Mouse (Mus musculus) embryonic facial prominence, embryonic 15.5 days (tissue): ENCODE results near the gene A230072I06Rik. TPM values are rescaled to one million over a fixed set of nuclear protein-coding genes. Genes with fewer than 3 reads are reported as not detected.
A peak's percentile ranks its signal among the peaks of the same experiment; 100 is the strongest.

Source experiments
- ATAC-seq: fragments of 200-750 bp; cut with Nextera tagmentation; 2 replicates; pipeline ENCODE4 v1.8.0; 2017; ENCODE audit warnings: low read depth, moderate TSS enrichment; ENCODE audit not compliant: insufficient number of reproducible peaks, low FRiP score, low TSS enrichment
- H3K27ac ChIP-seq: fragments of 300-500 bp; sonication (generic); replicated peaks from 2 replicates; pipeline ENCODE4 v1.5.1; 2015; ENCODE audit warnings: mild to moderate bottlenecking, inconsistent platforms
- H3K27me3 ChIP-seq: fragments of 300-500 bp; sonication (generic); 2 replicates; pipeline ENCODE4 v1.6.1; 2015; ENCODE audit warnings: inconsistent platforms
- H3K36me3 ChIP-seq: fragments of 300-500 bp; sonication (generic); 2 replicates; pipeline ENCODE4 v1.6.1; 2015; ENCODE audit warnings: mild to moderate bottlenecking, inconsistent platforms
- H3K4me1 ChIP-seq: fragments of 300-500 bp; sonication (generic); 2 replicates; pipeline ENCODE4 v1.6.1; 2015; ENCODE audit warnings: inconsistent platforms
- H3K4me2 ChIP-seq: fragments of 300-500 bp; sonication (generic); replicated peaks from 2 replicates; pipeline ENCODE4 v1.6.1; 2015; ENCODE audit warnings: mild to moderate bottlenecking, inconsistent platforms
- H3K4me3 ChIP-seq: fragments of 300-500 bp; sonication (generic); replicated peaks from 2 replicates; pipeline ENCODE4 v1.5.1; 2015; ENCODE audit warnings: mild to moderate bottlenecking, inconsistent platforms
- H3K9ac ChIP-seq: fragments of 300-500 bp; sonication (generic); 2 replicates; pipeline ENCODE4 v1.6.1; 2015; ENCODE audit warnings: inconsistent platforms
- H3K9me3 ChIP-seq: fragments of 300-500 bp; sonication (generic); replicated peaks from 2 replicates; pipeline ENCODE4 v1.6.1; 2016; ENCODE audit warnings: inconsistent platforms
- WGBS: fragments of 180-500 bp; shearing (Covaris S2); methylation state at CpG from one replicate; pipeline ENCODE4 v1.1.7; 2015; 5-methylcytosine and 5-hydroxymethylcytosine counted together
- polyA plus RNA-seq: library from polyadenylated mRNA; unstranded; fragments of >200 nt; fragmentation: Nextera tagmentation; extraction: Ambion mirVana; gene quantifications from 2 replicates; pipeline ENCODE4 v1.2.1, GENCODE M21; 2015

A230072I06Rik gene
- polyA plus RNA-seq, 1 experiment from 2014 or later: not detected

DNA sequence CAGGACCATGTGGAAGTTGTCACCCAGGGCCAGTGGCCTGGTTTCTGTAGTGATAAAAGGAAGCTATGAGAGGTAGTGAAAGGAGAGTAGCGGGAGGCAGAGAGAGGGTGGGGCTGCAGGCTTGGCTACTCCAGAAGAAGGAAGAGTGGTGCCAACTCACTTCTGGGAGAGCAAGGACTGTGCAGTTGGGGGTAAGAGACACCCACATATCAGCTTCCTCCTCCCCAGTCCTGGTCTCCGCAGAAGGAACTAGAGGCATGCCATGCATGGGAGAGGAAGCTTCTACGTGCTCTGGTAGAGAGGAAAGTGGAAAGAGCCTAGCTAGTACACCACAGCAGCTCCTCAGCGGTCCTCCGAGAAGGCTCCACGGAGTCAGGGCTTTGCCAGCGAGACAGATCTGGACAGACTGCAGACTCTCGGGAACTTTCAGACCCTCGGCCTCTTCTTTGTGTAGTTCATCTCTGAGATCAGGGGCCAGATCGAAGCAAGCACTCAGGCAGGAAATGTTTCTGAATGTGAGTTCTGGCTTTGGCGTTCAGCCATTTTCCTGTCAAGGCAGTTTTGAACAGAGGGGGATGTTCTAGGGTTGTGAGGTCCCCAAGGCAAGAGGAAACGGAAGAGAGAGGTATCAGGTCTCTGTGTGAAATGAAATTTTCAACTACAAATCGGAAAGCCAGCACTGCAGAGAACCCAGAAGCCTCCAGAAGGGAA lies 1.0 kb downstream of the A230072I06Rik start:
- H3K36me3 ChIP-seq: no peaks in the 10 kb centered on the region
- H3K4me2 ChIP-seq: no peak overlapping the region
- no peak overlapping the region for H3K9ac ChIP-seq
- H3K27ac ChIP-seq: 0 out of 2 replicates have a peak overlapping the region, but pooled peaks have one; percentile 28
- peaks cover 15% of the 10 kb centered on the region; the same call in 1 of the 2 replicates for H3K27me3 ChIP-seq
- H3K9me3 ChIP-seq: no peaks in the 10 kb centered on the region
- no peak overlapping the region for H3K4me3 ChIP-seq
- peaks cover 20% of the 10 kb centered on the region for H3K4me1 ChIP-seq
- WGBS: 54% methylated on average over 13 of the region's 13 CpGs
- ATAC-seq: no peak

DNA sequence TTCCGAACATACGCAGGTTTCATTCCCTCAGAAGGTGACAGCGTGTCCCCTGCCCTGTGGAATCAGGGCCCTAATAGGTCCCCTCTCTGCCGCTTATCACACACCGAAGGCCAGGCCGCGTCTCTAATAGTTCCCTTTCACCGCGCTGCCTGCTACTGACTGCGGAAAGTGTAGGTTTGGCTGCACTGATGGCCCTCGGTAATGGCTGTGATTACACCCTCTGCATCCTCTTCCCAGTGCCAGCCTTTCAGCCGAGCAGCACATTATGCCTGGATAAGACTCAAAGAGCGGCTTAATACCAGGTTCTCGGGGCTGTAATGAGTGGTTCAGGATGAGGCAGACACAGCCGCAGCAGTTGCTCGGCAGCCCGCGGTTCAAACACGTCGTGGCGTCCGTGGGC lies 3.5 kb downstream of the A230072I06Rik start:
- no peak for ATAC-seq
- H3K4me3 ChIP-seq: no peak overlapping the region
- 68% methylated on average over 22 of the region's 22 CpGs for WGBS

DNA sequence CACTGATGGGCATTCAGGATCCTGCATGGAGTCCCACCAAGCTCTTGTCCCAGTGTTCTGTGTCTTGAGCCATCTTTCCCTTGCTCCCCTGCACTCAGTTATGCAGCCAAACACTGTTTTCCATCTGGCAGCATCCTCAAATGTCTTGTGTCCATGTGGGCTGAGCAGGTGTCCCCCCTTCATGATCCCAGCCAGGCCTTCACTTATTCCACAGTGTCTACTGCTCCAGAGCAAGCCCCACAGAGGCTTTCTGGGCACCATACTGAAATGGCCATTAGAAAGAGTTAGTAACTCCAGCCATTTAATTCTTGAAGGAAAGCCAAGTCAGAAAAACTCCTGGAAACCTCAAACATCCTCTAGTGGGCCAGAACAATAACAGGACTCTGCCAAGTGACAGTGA lies 11.9 kb downstream of the A230072I06Rik start:
- Histone ChIP-seq H3K4me2 (no peak overlapping the region), H3K36me3 (no peaks in the 10 kb centered on the region), H3K4me1 (no peaks in the 10 kb centered on the region), H3K4me3 (no peak overlapping the region), H3K27ac (no peak overlapping the region), H3K9me3 (no peaks in the 10 kb centered on the region), H3K9ac (no peak overlapping the region), H3K27me3 (peaks cover 6% of the 10 kb centered on the region; the same call in 1 of the 2 replicates)
- no peak for ATAC-seq

More for the DNA sequence above, 3.5 kb downstream of the A230072I06Rik start:
- peaks cover 20% of the 10 kb centered on the region for H3K4me1 ChIP-seq
- H3K9me3 ChIP-seq: no peaks in the 10 kb centered on the region
- no peak overlapping the region for H3K9ac ChIP-seq
- no peaks in the 10 kb centered on the region for H3K36me3 ChIP-seq
- H3K27me3 ChIP-seq: peaks cover 15% of the 10 kb centered on the region; the same call in 1 of the 2 replicates
- no peak overlapping the region for H3K4me2 ChIP-seq
- H3K27ac ChIP-seq: no peak overlapping the region

DNA sequence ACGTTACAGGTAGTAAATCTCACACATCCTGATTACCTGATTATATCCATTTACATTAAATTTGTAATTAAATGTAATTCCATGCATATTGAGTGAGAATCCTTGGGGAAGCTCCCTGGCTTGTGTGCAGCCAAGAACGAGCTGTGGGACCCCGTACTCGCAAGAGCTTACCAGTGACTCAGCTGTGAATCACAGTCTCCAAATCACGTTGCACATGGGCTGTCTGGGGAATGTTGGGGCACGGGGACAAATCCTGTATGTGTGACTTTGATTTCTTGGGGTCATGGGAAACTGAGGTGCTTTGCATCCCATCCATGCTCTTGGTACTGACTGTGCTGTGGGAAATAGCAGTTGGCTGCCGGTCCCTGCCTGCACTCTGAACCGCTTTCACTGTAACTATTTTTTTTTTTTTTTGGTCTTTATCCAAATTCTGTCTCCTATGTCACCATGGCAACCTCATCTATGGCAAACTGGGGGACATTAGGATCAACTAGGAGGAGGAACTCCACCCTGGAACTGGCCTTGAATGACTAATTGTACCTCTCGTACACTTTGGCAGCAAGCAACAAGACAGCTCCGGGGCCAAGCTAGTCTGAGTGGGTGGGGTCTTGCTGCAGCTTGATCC lies 19.8 kb downstream of the A230072I06Rik start:
- WGBS: 76% methylated on average over 10 of the region's 10 CpGs
- Histone ChIP-seq H3K36me3 (no peaks in the 10 kb centered on the region), H3K9me3 (no peaks in the 10 kb centered on the region), H3K4me3 (no peak overlapping the region), H3K27me3 (peaks cover 19% of the 10 kb centered on the region), H3K4me1 (no peaks in the 10 kb centered on the region), H3K27ac (no peak overlapping the region), H3K9ac (no peak overlapping the region), H3K4me2 (no peak overlapping the region)
- no peak for ATAC-seq

DNA sequence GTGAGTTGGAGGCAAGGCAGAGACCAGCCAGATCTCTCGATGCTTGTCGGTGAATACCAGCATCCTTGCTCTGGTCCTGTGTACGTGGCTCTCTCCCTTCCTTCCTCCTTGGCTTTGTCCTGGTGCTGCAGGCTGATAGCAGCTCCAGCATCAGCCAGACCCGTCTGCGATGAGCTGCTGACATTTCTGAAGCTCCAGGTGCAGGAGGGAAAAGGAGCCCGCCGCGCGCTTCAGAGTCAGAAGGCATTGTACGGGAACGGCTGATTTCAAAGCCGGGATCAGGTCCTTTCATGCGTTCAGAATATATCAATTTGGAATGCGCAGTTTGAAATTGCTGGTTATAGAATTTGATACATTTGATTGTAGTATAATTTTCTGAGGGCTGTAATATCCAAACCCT lies 23.4 kb downstream of the A230072I06Rik start:
- Histone ChIP-seq H3K27ac (no peak overlapping the region), H3K36me3 (no peaks in the 10 kb centered on the region), H3K9me3 (no peaks in the 10 kb centered on the region), H3K9ac (no peak overlapping the region), H3K27me3 (peaks cover 20% of the 10 kb centered on the region), H3K4me3 (no peak overlapping the region), H3K4me2 (no peak overlapping the region), H3K4me1 (no peaks in the 10 kb centered on the region)
- 62% methylated on average over 14 of the region's 14 CpGs for WGBS
- ATAC-seq: no peak

DNA sequence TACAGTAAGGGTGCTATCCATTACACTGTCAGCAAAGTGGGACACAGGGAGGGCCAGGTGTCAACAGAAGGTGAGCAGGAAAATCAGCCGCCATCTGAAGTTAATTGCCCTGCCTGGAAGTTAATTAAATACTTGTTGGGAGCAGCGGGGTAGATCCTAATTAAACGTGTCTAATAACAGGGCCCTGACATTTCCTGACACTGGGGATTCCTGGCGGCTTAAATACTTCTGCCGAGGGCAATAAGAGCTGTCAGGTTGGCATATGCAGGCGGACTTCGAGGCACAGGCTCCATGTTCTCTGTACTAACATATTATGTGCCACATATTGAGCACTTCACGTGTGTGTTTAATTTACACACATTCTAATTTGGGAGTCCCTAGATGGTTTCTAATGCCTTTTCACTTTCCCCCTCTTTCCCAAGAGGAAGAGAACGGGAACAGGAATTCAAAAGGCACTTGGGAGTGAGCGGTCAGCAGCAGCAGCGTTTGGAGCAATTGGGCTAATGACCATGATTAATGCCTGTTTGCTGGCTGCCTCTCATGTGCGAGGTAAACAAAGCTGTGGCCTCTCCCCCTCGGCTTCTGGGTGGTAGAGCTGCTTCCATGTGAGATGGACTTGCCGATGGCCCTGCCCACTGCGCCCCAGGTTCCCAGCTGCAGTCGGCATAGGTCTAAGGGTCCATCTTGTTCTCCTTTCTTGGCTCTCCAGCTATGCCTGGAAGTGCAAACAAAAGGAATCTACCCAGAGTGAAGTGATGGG lies 34.5 kb downstream of the A230072I06Rik start:
- no peak overlapping the region for H3K4me2 ChIP-seq
- WGBS: 30% methylated on average over 16 of the region's 16 CpGs

DNA sequence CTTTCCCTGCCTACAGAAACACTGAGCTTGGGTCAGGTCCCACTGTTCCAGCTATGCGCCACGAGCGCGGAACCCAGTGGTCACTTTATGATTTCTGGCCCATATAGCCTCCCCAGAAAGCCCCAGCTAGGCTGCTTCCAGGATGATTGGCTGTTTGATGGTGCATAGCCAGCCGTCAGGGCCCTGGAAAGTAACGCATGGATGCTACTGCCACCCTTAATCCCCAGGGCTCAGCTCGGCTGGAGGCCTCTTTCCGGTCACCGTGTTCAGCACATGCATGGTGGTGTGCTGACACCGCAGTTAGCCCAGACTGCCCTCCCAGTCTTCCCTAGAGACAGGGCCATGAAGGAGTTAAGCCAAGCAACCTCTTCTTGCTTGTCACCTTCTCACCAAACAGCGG lies 35.6 kb downstream of the A230072I06Rik start:
- Histone ChIP-seq H3K27ac (no peak overlapping the region), H3K9ac (no peak overlapping the region), H3K27me3 (peaks cover 38% of the 10 kb centered on the region), H3K4me3 (no peak overlapping the region), H3K36me3 (no peaks in the 10 kb centered on the region), H3K9me3 (no peaks in the 10 kb centered on the region), H3K4me2 (no peak overlapping the region), H3K4me1 (no peaks in the 10 kb centered on the region)
- ATAC-seq: no peak
- WGBS: 62% methylated on average over 11 of the region's 11 CpGs

More for the DNA sequence above, 34.5 kb downstream of the A230072I06Rik start:
- H3K9ac ChIP-seq: no peak overlapping the region
- no peak overlapping the region for H3K4me3 ChIP-seq
- no peaks in the 10 kb centered on the region for H3K4me1 ChIP-seq
- ATAC-seq: no peak
- no peak overlapping the region for H3K27ac ChIP-seq
- no peaks in the 10 kb centered on the region for H3K9me3 ChIP-seq
- H3K27me3 ChIP-seq: peaks cover 38% of the 10 kb centered on the region
- H3K36me3 ChIP-seq: no peaks in the 10 kb centered on the region

DNA sequence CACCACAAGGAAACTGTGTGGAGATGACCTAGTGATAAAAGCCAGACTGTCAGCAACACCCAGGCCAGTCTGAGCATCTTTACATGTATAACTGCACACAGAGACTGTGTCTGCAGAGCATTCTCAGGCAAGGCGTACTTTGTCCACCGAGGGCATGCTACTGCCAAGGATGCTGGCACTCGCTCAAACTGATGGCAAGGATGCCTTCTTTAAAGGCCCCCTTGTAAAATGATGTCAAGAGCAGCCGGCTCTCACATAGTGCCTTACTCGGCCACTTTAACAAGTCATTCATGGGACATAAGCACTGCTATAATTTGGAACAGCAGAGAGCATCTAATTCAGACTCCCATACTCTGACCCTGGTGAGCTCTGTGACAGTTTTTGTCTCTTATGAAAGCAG lies 36.6 kb downstream of the A230072I06Rik start:
- 55% methylated on average over 5 of the region's 5 CpGs for WGBS
- Histone ChIP-seq H3K27me3 (peaks cover 38% of the 10 kb centered on the region), H3K4me1 (0 out of 2 replicates have a peak, but pooled peaks cover 8% of the 10 kb centered on the region), H3K9me3 (no peaks in the 10 kb centered on the region), H3K4me3 (no peak overlapping the region), H3K4me2 (no peak overlapping the region), H3K36me3 (no peaks in the 10 kb centered on the region), H3K27ac (no peak overlapping the region), H3K9ac (no peak overlapping the region)
- ATAC-seq: no peak

DNA sequence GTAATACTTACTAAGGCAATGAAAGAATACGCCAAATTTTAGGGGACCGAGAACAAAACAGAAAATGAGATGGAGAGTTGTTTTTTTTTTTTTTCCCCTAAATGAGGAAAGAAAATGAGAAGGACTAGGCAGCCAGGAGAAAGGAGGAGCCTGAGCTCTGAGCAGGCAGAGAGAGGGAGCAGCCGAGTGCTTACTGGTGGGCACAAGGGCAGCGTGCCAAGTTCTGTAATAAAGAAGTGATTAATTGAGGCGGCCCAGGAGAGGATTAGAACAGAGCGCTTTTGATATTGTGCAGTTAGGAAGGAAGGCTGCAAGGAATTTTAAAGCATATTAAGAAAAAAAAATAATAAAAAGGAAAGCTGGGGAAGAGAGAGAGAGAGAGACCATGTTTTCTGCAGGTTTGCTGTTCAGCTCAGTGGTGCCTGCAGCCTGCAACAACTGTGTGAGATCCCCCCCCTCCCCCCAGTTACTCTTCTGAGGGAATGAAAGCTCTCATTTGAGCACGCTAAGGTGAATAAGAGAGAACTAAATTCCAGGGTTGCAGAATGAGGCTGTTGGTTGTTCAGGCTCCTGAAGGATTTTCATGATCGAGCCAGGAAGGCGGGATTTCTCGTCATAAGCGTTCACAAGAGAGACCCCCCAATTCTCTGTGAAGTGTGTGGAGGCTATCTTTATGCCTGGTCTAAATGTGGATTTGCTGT lies 41.3 kb downstream of the A230072I06Rik start:
- WGBS: 53% methylated on average over 11 of the region's 11 CpGs
- Histone ChIP-seq H3K4me1 (peaks cover 14% of the 10 kb centered on the region; the same call in 1 of the 2 replicates), H3K9ac (no peak overlapping the region), H3K4me3 (no peak overlapping the region), H3K36me3 (no peaks in the 10 kb centered on the region), H3K4me2 (no peak overlapping the region), H3K27ac (no peak overlapping the region), H3K27me3 (peaks cover 47% of the 10 kb centered on the region), H3K9me3 (no peaks in the 10 kb centered on the region)
- no peak for ATAC-seq

DNA sequence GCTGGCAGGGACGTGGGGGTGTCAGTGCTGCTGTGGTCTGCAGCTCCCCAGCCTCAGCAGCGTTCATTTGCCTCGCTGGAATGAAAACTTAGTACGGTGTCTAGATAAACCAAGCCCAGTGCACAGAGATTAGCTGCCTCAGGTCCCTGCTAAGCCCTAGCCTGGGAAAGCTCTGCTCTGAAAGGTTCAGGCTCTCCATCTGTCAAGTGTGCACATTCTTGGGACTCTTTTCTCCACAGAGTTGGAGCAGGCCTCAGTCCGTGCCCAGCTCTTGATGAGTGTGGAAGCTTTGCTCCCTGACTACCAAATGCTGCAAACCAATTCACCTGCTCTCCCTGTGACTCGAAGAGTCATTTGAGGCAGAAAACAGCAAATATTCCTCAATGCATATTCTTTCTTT lies 43.5 kb downstream of the A230072I06Rik start:
- Histone ChIP-seq H3K9ac (no peak overlapping the region), H3K27ac (no peak overlapping the region), H3K36me3 (no peaks in the 10 kb centered on the region), H3K27me3 (peaks cover 44% of the 10 kb centered on the region), H3K4me1 (peaks cover 16% of the 10 kb centered on the region; the same call in 1 of the 2 replicates), H3K9me3 (no peaks in the 10 kb centered on the region), H3K4me2 (no peak overlapping the region), H3K4me3 (no peak overlapping the region)
- WGBS: 68% methylated on average over 6 of the region's 6 CpGs
- no peak for ATAC-seq

DNA sequence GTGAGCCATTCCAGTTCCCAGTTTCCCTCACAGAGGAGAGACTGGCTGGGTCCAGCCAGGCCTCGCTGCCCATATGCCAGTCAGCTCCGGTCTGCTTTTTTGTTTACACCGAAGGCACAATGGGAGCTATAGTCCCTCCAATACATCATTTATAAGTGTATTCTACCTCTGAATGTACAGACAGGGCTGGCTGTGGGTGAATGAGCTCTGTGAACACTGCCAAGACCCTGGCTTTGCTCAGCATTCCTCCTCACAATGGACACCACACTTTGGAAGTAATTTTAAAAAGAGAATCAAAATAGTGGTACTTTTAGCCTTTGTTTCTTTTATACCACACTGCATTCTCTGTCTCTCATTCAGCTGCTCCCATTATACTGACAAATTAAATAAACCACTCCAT lies 44.6 kb downstream of the A230072I06Rik start:
- Histone ChIP-seq H3K4me1 (peaks cover 19% of the 10 kb centered on the region), H3K27me3 (peaks cover 50% of the 10 kb centered on the region), H3K27ac (no peak overlapping the region), H3K9ac (no peak overlapping the region), H3K36me3 (no peaks in the 10 kb centered on the region), H3K4me3 (no peak overlapping the region), H3K4me2 (no peak overlapping the region), H3K9me3 (no peaks in the 10 kb centered on the region)
- no peak for ATAC-seq
- WGBS: 95% methylated on average over 3 of the region's 3 CpGs
